Mouse (Mus musculus): ENCODE data around the gene Midn.

DNA sequence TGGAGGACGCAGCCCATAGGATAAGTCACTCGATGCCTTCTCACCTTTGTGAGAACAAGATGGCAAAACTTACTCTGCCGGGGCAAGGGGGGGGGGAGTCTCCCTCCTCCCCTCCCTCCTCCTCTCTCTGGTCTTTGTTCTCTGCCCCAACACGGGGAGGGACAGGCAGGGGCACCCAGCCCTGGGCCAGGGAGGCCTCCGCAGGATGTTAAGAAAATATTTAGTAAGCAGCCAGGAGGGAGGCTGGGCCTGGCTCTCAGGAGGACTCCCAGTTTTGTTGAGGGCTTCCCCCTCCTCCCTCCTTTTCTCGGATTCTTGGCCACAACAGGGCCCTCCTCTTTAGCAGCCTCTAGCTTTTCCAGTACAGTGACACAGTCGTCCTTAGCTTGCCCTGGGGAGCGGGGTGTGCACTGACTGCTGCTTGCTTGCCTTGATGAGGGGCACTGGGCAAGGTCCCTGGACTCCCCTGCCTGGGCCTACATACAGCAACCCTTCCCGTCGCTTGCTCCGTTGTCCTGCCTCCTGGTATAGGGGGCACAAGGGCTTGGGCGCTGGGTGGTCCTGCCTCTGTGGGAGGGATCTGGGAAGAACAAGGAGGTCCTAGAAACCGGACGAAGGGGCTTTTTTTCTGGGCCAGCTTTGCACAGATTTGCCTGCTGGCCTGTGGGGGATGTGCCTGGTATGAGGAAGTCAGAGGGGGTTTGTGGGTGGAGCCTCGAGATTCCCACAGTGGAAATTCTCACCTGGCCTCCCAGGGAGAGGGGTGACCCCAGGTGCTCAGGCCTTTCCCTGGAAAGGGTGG, 4.2 kb downstream of the Midn start:
- TF ChIP-seq CTCF (IDR thresholded peaks at IDR 0.05; ENCODE audit: extremely low read depth, insufficient read depth, insufficient read length, insufficient replicate concordance) (no peak), POLR2A (IDR thresholded peaks at IDR 0.05; ENCODE audit: low read depth, low read length) (no peak)

All from spleen, adult 2 months (tissue).